Mouse (Mus musculus) lung, postnatal 0 days (tissue): ENCODE results near the gene Gm30191. TPM values are rescaled to one million over a fixed set of nuclear protein-coding genes. Genes with fewer than 3 reads are reported as not detected.
A peak's percentile ranks its signal among the peaks of the same experiment; 100 is the strongest.
"Not testable (repeated sequence)": the region's sequence is repeated elsewhere in the genome, so short reads cannot be mapped to it uniquely, and the experiment has no call there.

Experiments used
- ATAC-seq: fragments of 200-750 bp; cut with Nextera tagmentation; 2 replicates; pipeline ENCODE4 v1.8.0; 2017; ENCODE audit warnings: moderate library complexity
- DNase-seq: peaks from one replicate; pipeline ENCODE4 v3.0.0-alpha.2; 2016; ENCODE audit warnings: low spot score
- H3K27ac ChIP-seq: fragments of 300-500 bp; sonication (generic); 2 replicates; pipeline ENCODE4 v1.5.1; 2014; ENCODE audit warnings: antibody characterized with exemption, mild to moderate bottlenecking, low read length, mixed read lengths
- H3K27me3 ChIP-seq: fragments of 300-500 bp; sonication (generic); replicated peaks from 2 replicates; pipeline ENCODE4 v1.6.1; 2014; ENCODE audit warnings: low read length, mixed read lengths; ENCODE audit not compliant: insufficient read depth
- H3K36me3 ChIP-seq: fragments of 300-500 bp; sonication (generic); 2 replicates; pipeline ENCODE4 v1.6.1; 2014; ENCODE audit warnings: low read length, mixed read lengths; ENCODE audit not compliant: insufficient read depth
- H3K4me1 ChIP-seq: fragments of 300-500 bp; sonication (generic); 2 replicates; pipeline ENCODE4 v1.6.1; 2014; ENCODE audit warnings: antibody characterized with exemption, low read depth, low read length, mixed read lengths; ENCODE audit not compliant: insufficient read depth
- H3K4me2 ChIP-seq: fragments of 300-500 bp; sonication (generic); replicated peaks from 2 replicates; pipeline ENCODE4 v1.6.1; 2014; ENCODE audit warnings: low read depth, mild to moderate bottlenecking, low read length, moderate library complexity, mixed read lengths
- H3K4me3 ChIP-seq: fragments of 300-500 bp; sonication (generic); 2 replicates; pipeline ENCODE4 v1.5.1; 2014; ENCODE audit warnings: low read depth, low read length
- H3K9ac ChIP-seq: fragments of 300-500 bp; sonication (generic); replicated peaks from 2 replicates; pipeline ENCODE4 v1.6.1; 2014; ENCODE audit warnings: low read depth, mild to moderate bottlenecking
- H3K9me3 ChIP-seq: fragments of 300-500 bp; sonication (generic); 2 replicates; pipeline ENCODE4 v1.6.1; 2016; ENCODE audit warnings: low read length, mixed read lengths
- CTCF ChIP-seq: IDR thresholded peaks from 2 replicates; pipeline ENCODE4 v1.5.1; 2016; ENCODE audit warnings: antibody characterized with exemption, mild to moderate bottlenecking
- EP300 ChIP-seq: IDR thresholded peaks from 2 replicates; pipeline ENCODE4 v1.6.1; 2016; ENCODE audit warnings: antibody characterized with exemption, mild to moderate bottlenecking, control low read depth
- WGBS: fragments of 180-500 bp; shearing (Covaris S2); extraction: QIAGEN DNeasy Blood & Tissue Kit; methylation state at CpG from one replicate; pipeline ENCODE4 v1.1.7; 2014; 5-methylcytosine and 5-hydroxymethylcytosine counted together
- polyA plus RNA-seq: library from polyadenylated mRNA; unstranded; fragments of >200 nt; fragmentation: Nextera tagmentation; extraction: Ambion mirVana; gene quantifications from 2 replicates; pipeline ENCODE4 v1.2.1, GENCODE M21; 2015

Gene Gm30191
- polyA plus RNA-seq, 1 experiment from 2014 or later: not detected

DNA sequence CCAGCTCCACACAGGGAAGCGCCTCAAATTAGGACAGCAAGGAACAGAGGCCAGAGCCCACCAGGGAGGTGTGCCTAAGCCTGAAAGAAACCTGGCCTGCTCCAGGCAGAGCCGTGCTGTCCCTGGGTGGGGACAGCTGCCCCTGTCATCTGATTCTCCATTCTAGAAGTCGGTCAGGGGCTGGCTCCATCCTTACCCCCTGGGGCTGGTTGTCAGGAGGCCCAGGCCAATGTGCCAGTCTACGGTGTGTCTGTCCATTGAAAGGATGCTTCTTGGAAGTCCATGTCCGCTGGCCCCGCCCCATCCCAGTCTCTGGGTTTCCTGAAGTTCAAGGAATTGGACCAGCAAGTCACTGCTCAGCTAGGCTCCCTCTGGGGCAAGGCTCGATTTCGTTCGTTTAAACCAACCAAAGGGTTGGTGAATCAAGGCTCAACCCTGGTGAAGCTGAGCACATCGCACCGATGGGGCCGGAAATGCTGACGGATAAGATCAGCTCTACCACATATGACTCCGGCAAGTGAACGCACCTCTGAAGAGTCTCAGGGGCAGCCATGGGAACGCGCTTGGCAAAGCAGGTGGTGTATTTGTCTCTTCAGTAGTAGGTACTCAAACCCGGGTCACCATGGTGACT is 46.4 kb downstream of the Gm30191 start:
- Histone ChIP-seq H3K36me3 (no peaks in the 10 kb centered on the region), H3K4me3 (no peak overlapping the region), H3K9ac (no peak overlapping the region), H3K4me1 (peaks cover 6% of the 10 kb centered on the region; the same call in 1 of the 2 replicates), H3K9me3 (no peaks in the 10 kb centered on the region), H3K27me3 (no peaks in the 10 kb centered on the region), H3K4me2 (no peak overlapping the region), H3K27ac (no peak overlapping the region)
- TF ChIP-seq EP300 (no peak), CTCF (no peak)
- 60% methylated on average over 18 of the region's 18 CpGs for WGBS
- DNase-seq (no peak), ATAC-seq (0 out of 2 replicates have a peak, but pooled peaks have one; percentile 19)

DNA sequence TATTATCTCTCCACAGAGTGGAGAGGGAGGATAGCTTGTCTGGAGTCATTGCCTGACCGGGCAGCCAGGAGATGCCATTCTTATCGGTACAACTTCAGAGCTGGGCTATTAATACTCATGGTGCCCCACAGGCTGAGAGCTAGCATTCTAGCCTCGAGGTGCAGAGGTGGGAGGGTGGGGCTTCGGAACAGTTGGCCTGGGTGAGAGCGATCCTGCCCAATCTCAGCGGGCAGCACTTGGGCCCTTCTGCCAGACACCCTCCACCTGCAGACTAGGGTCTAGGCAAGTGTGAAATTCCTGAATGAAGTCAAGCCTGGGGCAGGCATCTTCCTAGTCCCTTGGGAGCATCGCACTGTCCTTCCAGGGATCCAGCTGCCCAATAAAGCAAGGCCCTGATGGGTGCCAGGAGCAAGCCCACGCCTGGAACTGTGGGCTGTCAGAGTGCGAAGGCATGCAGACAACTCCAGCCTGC is 47.0 kb downstream of the Gm30191 start:
- no peak overlapping the region for H3K4me3 ChIP-seq
- ATAC-seq (no peak; the same call in 1 of the 2 replicates), DNase-seq (peak; percentile 12)
- TF ChIP-seq CTCF (no peak), EP300 (no peak)
- H3K36me3 ChIP-seq: no peaks in the 10 kb centered on the region
- H3K9me3 ChIP-seq: no peaks in the 10 kb centered on the region
- no peak overlapping the region for H3K27ac ChIP-seq
- WGBS: 42% methylated on average over 9 of the region's 9 CpGs
- peaks cover under 1% of the 10 kb centered on the region; the same call in 1 of the 2 replicates for H3K4me1 ChIP-seq
- H3K4me2 ChIP-seq: no peak overlapping the region
- H3K27me3 ChIP-seq: no peaks in the 10 kb centered on the region
- H3K9ac ChIP-seq: no peak overlapping the region

DNA sequence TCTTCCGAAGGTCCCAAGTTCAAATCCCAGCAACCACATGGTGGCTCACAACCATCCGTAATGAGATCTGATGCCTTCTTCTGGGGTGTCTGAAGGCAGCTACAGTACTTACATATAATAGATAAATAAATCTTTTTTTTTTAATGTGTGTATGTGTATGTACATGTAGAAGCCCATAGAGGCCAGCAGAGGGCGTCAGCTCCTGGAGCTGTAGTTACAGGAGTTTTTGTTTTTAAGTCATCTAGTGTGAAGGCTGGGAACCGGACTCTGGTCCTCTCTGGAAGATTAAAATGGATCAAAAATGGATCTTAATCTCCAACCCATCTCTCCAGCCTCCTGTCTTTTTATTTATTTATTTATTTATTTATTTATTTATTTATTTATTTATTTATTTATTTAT is 49.4 kb downstream of the Gm30191 start:
- 81% methylated on average over 4 of the region's 4 CpGs for WGBS
- not testable (repeated sequence) for H3K9me3 ChIP-seq, DNase-seq, H3K4me2 ChIP-seq, H3K4me3 ChIP-seq, ATAC-seq, H3K36me3 ChIP-seq, H3K27ac ChIP-seq, H3K4me1 ChIP-seq, H3K27me3 ChIP-seq, H3K9ac ChIP-seq
- TF ChIP-seq CTCF: peak; percentile 6; the same call in 1 of the 2 replicates

DNA sequence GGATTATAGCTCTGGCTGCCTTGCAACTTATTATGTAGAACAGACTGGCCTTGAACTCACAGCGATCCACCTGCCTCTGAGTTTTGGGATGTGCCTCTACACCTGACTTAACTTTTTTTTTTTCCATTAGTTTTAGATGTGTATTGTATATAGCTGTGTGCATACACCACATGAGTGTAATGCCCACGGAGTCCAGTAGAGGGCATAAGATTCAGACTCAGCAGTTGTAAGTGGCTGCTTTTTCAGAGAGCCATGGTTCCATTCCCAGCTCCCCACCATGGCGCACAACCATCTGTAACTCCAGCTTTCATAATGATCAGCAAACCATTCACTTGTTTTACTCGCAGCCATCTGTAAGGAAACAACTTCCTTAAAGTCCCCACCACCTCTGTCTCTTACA is 49.8 kb downstream of the Gm30191 start:
- Histone ChIP-seq H3K9ac (no peak overlapping the region), H3K27me3 (no peaks in the 10 kb centered on the region), H3K36me3 (no peaks in the 10 kb centered on the region), H3K4me3 (no peak overlapping the region), H3K27ac (no peak overlapping the region), H3K4me1 (no peaks in the 10 kb centered on the region), H3K9me3 (no peaks in the 10 kb centered on the region), H3K4me2 (no peak overlapping the region)
- no peak for ATAC-seq
- no peak for DNase-seq
- TF ChIP-seq EP300 (no peak), CTCF (no peak)
- 90% methylated on average over 4 of the region's 4 CpGs for WGBS

DNA sequence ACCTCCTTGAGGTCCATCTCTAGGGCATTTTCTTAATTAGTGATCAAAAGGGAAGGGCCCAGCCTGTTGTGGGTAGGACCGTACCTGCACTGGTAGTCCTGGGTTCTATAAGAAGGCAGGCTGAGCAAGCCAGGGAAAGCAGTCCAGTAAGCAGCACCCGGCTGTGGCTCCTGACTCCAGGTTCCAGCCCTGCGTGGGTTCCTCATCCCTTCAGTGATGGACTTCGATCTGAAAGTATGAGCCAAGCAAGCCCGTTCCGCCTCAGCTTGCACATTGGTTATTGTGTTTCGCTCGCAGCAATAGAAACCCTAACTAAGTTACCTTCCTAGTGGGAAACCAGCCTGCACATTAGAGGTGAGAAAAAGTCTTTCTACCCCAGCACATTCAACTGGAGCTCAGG is 50.6 kb downstream of the Gm30191 start:
- no peak for ATAC-seq
- H3K27ac ChIP-seq: no peak overlapping the region

DNA sequence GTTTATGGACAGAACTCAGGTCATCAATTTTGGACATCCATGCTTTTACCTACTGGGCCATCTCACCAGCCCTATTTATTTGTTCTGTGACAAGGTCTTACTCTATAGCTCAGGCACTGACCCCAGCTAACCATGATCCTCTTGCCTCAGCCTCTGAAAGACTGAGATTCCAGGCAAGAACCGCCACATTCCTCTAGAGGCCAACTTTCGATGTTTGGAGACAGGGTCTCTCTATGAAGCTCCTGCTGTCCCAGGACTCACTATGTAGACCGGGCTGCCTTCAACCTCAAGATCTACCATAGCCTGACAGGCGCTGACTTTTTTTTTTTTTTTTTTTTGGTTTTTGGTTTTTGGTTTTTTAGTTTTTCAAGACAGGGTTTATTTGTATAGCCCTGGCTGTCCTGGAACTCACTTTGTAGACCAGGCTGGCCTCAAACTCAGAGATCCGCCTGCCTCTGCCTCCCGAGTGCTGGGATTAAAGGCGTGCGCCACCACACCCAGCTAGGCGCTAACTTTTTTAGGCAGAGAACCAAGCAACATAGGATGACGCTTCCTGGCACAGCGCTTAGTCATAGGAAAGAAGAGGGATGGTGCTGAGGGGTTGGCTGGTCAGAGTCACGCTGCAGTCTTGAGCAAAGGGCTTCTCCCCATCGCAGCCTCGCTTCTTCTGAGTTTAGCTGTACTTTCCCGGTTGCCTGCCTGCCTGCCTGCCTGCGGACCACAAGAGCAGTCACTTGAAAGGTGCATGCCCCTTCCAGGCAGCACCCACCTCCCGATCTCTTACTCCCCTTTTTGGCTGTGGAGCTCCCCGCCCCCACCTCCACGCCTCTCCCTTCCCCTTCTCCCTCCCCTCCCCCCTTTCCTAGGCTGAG is 52.1 kb downstream of the Gm30191 start:
- no peak overlapping the region for H3K4me2 ChIP-seq
- H3K27ac ChIP-seq: no peak overlapping the region
- H3K27me3 ChIP-seq: no peaks in the 10 kb centered on the region
- 79% methylated on average over 18 of the region's 19 CpGs for WGBS
- no peak overlapping the region for H3K9ac ChIP-seq
- no peaks in the 10 kb centered on the region for H3K36me3 ChIP-seq
- TF ChIP-seq CTCF (no peak), EP300 (no peak)
- no peak overlapping the region for H3K4me3 ChIP-seq
- ATAC-seq: no peak
- DNase-seq: no peak
- H3K4me1 ChIP-seq: no peaks in the 10 kb centered on the region
- no peaks in the 10 kb centered on the region for H3K9me3 ChIP-seq

More for the DNA sequence above, 50.6 kb downstream of the Gm30191 start:
- Histone ChIP-seq H3K9me3 (no peaks in the 10 kb centered on the region), H3K36me3 (no peaks in the 10 kb centered on the region), H3K4me1 (no peaks in the 10 kb centered on the region), H3K9ac (no peak overlapping the region), H3K27me3 (no peaks in the 10 kb centered on the region), H3K4me2 (no peak overlapping the region), H3K4me3 (no peak overlapping the region)
- TF ChIP-seq CTCF (no peak), EP300 (no peak)
- WGBS: 96% methylated on average over 8 of the region's 8 CpGs
- DNase-seq: no peak
